Mouse (Mus musculus) stomach, embryonic 16.5 days (tissue): Measurements from ENCODE around the gene Mipol1. TPM values are rescaled to one million over a fixed set of nuclear protein-coding genes. Genes with fewer than 3 reads are reported as not detected.

ENCODE experiments used
- ATAC-seq: fragments of 200-750 bp; cut with Nextera tagmentation; 2 replicates; pipeline ENCODE4 v1.8.0; 2017; ENCODE audit warnings: moderate number of reproducible peaks, moderate TSS enrichment; ENCODE audit not compliant: insufficient read depth, low FRiP score
- H3K27ac ChIP-seq: fragments of 300-500 bp; sonication (generic); 2 replicates; pipeline ENCODE4 v1.5.1; 2014; ENCODE audit warnings: low read length
- H3K27me3 ChIP-seq: fragments of 300-500 bp; sonication (generic); 2 replicates; pipeline ENCODE4 v1.6.1; 2014; ENCODE audit warnings: low read length, control low read depth, mixed read lengths; ENCODE audit not compliant: control insufficient read depth, insufficient read depth
- H3K36me3 ChIP-seq: fragments of 300-500 bp; sonication (generic); 2 replicates; pipeline ENCODE4 v1.6.1; 2014; ENCODE audit warnings: low read length; ENCODE audit not compliant: control insufficient read depth, insufficient read depth
- H3K4me1 ChIP-seq: fragments of 300-500 bp; sonication (generic); 2 replicates; pipeline ENCODE4 v1.6.1; 2014; ENCODE audit warnings: low read length, control low read depth, mixed read lengths; ENCODE audit not compliant: control insufficient read depth, insufficient read depth
- H3K4me2 ChIP-seq: fragments of 300-500 bp; sonication (generic); 2 replicates; pipeline ENCODE4 v1.6.1; 2014; ENCODE audit warnings: low read depth, low read length, mixed read lengths
- H3K4me3 ChIP-seq: fragments of 300-500 bp; sonication (generic); replicated peaks from 2 replicates; pipeline ENCODE4 v1.5.1; 2014; ENCODE audit warnings: mild to moderate bottlenecking, low read length
- H3K9ac ChIP-seq: fragments of 300-500 bp; sonication (generic); 2 replicates; pipeline ENCODE4 v1.6.1; 2014; ENCODE audit warnings: low read length
- H3K9me3 ChIP-seq: fragments of 300-500 bp; sonication (generic); replicated peaks from 2 replicates; pipeline ENCODE4 v1.6.1; 2016; ENCODE audit warnings: low read length, control low read depth; ENCODE audit not compliant: control insufficient read depth
- WGBS: fragments of 180-500 bp; shearing (Covaris S2); extraction: QIAGEN DNeasy Blood & Tissue Kit; methylation state at CpG from one replicate; pipeline ENCODE4 v1.1.7; 2014; 5-methylcytosine and 5-hydroxymethylcytosine counted together
- polyA plus RNA-seq: library from polyadenylated mRNA; unstranded; fragments of >200 nt; fragmentation: Nextera tagmentation; extraction: Ambion mirVana; gene quantifications from 2 replicates; pipeline ENCODE4 v1.2.1, GENCODE M21; 2015

Gene Mipol1
- polyA plus RNA-seq = 10.1 and 11.1 TPM in 2 replicates

GRCm38 (mm10) chr12:57230192-57230706 lies at the start of gene Mipol1, which contains the start of gene Prps1l3:
Gene Mipol1, plus strand, starts transcription at chr12:57230427.
Gene Prps1l3, plus strand, starts transcription at chr12:57230412.
- WGBS = under 1% methylated on average over 58 of the region's 58 CpGs

GRCm38 (mm10) chr12:57184401-57185147 lies 45.7 kb upstream of the Mipol1 start:
- 53% methylated on average over 2 of the region's 2 CpGs for WGBS
- no peak for ATAC-seq

More at GRCm38 (mm10) chr12:57230192-57230706, at the start of gene Mipol1, which contains the start of gene Prps1l3:
- H3K27ac ChIP-seq = peak within 1 kb of the TSS; percentile 95
- peak within 1 kb of the TSS; percentile 72 for H3K4me2 ChIP-seq
- no peaks in the 10 kb centered on the region for H3K36me3 ChIP-seq
- no peaks in the 10 kb centered on the region for H3K27me3 ChIP-seq
- peak; percentile 98 for ATAC-seq
- peaks cover 13% of the 10 kb centered on the region for H3K4me1 ChIP-seq
- H3K4me3 ChIP-seq = peak within 1 kb of the TSS; percentile 85
- H3K9me3 ChIP-seq = no peaks in the 10 kb centered on the region
- H3K9ac ChIP-seq = peak within 1 kb of the TSS; percentile 89

GRCm38 (mm10) chr12:57185475-57185874 lies 44.8 kb upstream of the Mipol1 start:
- Histone ChIP-seq H3K4me2 (no peak overlapping the region), H3K9ac (no peak overlapping the region), H3K9me3 (no peaks in the 10 kb centered on the region), H3K27ac (no peak overlapping the region), H3K4me1 (no peaks in the 10 kb centered on the region), H3K27me3 (no peaks in the 10 kb centered on the region), H3K4me3 (no peak overlapping the region), H3K36me3 (no peaks in the 10 kb centered on the region)
- WGBS = 0% methylated on average over 1 of the region's 1 CpGs
- ATAC-seq = no peak

More at GRCm38 (mm10) chr12:57184401-57185147, 45.7 kb upstream of the Mipol1 start:
- Histone ChIP-seq H3K27ac (no peak overlapping the region), H3K27me3 (no peaks in the 10 kb centered on the region), H3K36me3 (no peaks in the 10 kb centered on the region), H3K4me2 (no peak overlapping the region), H3K4me3 (no peak overlapping the region), H3K9me3 (no peaks in the 10 kb centered on the region), H3K4me1 (no peaks in the 10 kb centered on the region; the same call in 1 of the 2 replicates), H3K9ac (no peak overlapping the region)

GRCm38 (mm10) chr12:57186126-57186525 lies 44.1 kb upstream of the Mipol1 start:
- H3K4me3 ChIP-seq = no peak overlapping the region
- WGBS = 68% methylated on average over 2 of the region's 2 CpGs
- no peaks in the 10 kb centered on the region for H3K9me3 ChIP-seq
- H3K4me2 ChIP-seq = no peak overlapping the region
- no peak overlapping the region for H3K9ac ChIP-seq
- no peak for ATAC-seq
- H3K36me3 ChIP-seq = no peaks in the 10 kb centered on the region
- no peaks in the 10 kb centered on the region for H3K27me3 ChIP-seq
- no peak overlapping the region for H3K27ac ChIP-seq
- H3K4me1 ChIP-seq = no peaks in the 10 kb centered on the region

GRCm38 (mm10) chr12:57187032-57187431 lies 43.2 kb upstream of the Mipol1 start:
- Histone ChIP-seq H3K4me1 (no peaks in the 10 kb centered on the region), H3K4me3 (no peak overlapping the region), H3K27ac (no peak overlapping the region), H3K4me2 (no peak overlapping the region), H3K27me3 (no peaks in the 10 kb centered on the region), H3K36me3 (no peaks in the 10 kb centered on the region), H3K9ac (no peak overlapping the region), H3K9me3 (no peaks in the 10 kb centered on the region)
- no peak for ATAC-seq
- WGBS = 67% methylated on average over 4 of the region's 4 CpGs

- H3K4me1 ChIP-seq = peaks cover 5% of the 10 kb centered on the region; the same call in 1 of the 2 replicates
- 0 out of 2 replicates have a peak, but pooled peaks cover 5% of the 10 kb centered on the region for H3K27me3 ChIP-seq
- H3K4me3 ChIP-seq = no peak overlapping the region
- ATAC-seq = no peak
- H3K36me3 ChIP-seq = no peaks in the 10 kb centered on the region
- no peak overlapping the region for H3K9ac ChIP-seq
- WGBS = 33% methylated on average over 3 of the region's 3 CpGs
- H3K4me2 ChIP-seq = no peak overlapping the region
- no peaks in the 10 kb centered on the region for H3K9me3 ChIP-seq
- no peak overlapping the region for H3K27ac ChIP-seq
Measured at GRCm38 (mm10) chr12:57194609-57195008, 35.6 kb upstream of the Mipol1 start.

GRCm38 (mm10) chr12:57196286-57196607 lies 34.0 kb upstream of the Mipol1 start:
- 13% methylated on average over 8 of the region's 8 CpGs for WGBS
- no peak for ATAC-seq
- H3K9ac ChIP-seq = peak overlapping the region; percentile 71

GRCm38 (mm10) chr12:57196608-57197362 lies 33.4 kb upstream of the Mipol1 start:
- no peaks in the 10 kb centered on the region for H3K36me3 ChIP-seq
- 0 out of 2 replicates have a peak, but pooled peaks cover 5% of the 10 kb centered on the region for H3K27me3 ChIP-seq
- 2% methylated on average over 59 of the region's 59 CpGs for WGBS
- H3K9ac ChIP-seq = peak overlapping the region; percentile 71
- no peaks in the 10 kb centered on the region for H3K9me3 ChIP-seq
- peak overlapping the region; percentile 57 for H3K4me3 ChIP-seq
- peak; percentile 78 for ATAC-seq
- H3K4me2 ChIP-seq = peak overlapping the region; percentile 69
- H3K4me1 ChIP-seq = peaks cover 5% of the 10 kb centered on the region; the same call in 1 of the 2 replicates
- H3K27ac ChIP-seq = no peak overlapping the region

More at GRCm38 (mm10) chr12:57196286-57196607, 34.0 kb upstream of the Mipol1 start:
- 0 out of 2 replicates have a peak, but pooled peaks cover 5% of the 10 kb centered on the region for H3K27me3 ChIP-seq
- H3K4me3 ChIP-seq = peak overlapping the region; percentile 57
- H3K36me3 ChIP-seq = no peaks in the 10 kb centered on the region
- H3K4me2 ChIP-seq = peak overlapping the region; percentile 69
- no peaks in the 10 kb centered on the region for H3K9me3 ChIP-seq
- H3K4me1 ChIP-seq = peaks cover 5% of the 10 kb centered on the region; the same call in 1 of the 2 replicates
- H3K27ac ChIP-seq = no peak overlapping the region
